In genomic region chr4:128002638-128003101, GRCm38 (mm10) we compare ENCODE assay signal across 22 mouse cellular contexts. TPM values are rescaled to one million over a fixed set of nuclear protein-coding genes. Genes with fewer than 3 reads are reported as not detected.
DNase-seq lines count a peak whose midpoint lies in the region; ATAC-seq and TF ChIP-seq lines count a peak whose summit lies in the region.
"Had no signal": no experiment of that assay in that cellular context is flagged by ENCODE, and none has a peak within 500 bp of the region (broad histone marks: within the 10 kb centered on the region; RNA-seq: fewer than 3 reads in every experiment).

No protein-coding gene starts in this region.

- no peak overlapping the region for H3K9ac ChIP-seq in heart, embryonic 15.5 days
- H3K9ac ChIP-seq in heart, adult 2 months (ENCODE audit: low read depth, low read length) = no peak overlapping the region
- H3K9ac ChIP-seq in midbrain, embryonic 16.5 days (ENCODE audit: low read depth, low read length) = no peak overlapping the region
- no peak overlapping the region for H3K9ac ChIP-seq in midbrain, embryonic 13.5 days (replicated peaks)
- H3K9ac ChIP-seq: intestine, embryonic 15.5 days; liver, embryonic 12.5 days; lung, embryonic 15.5 days had no signal

- peak; percentile 42 to 56 for DNase-seq in cerebellum, postnatal 10 days
- DNase-seq in cerebellum, postnatal 4 days (ENCODE audit: low spot score in 2 of 2) = no peak
- DNase-seq in heart, adult 2 months = no peak
- DNase-seq in left cerebral cortex, adult 9 months (ENCODE audit: low spot score in 2 of 2) = peak; percentile 47 to 50
- DNase-seq in lung, postnatal 10 days = no peak
- DNase-seq: cerebellum, adult 11 months; embryo, embryonic 11 days had no signal

- H3K79me2 ChIP-seq in heart, adult 2 months (replicated peaks; ENCODE audit: control insufficient read depth, insufficient read depth, low read length) = no peaks in the 10 kb centered on the region

- H3K4me2 ChIP-seq in heart, embryonic 15.5 days = no peak overlapping the region
- H3K4me2 ChIP-seq in midbrain, embryonic 16.5 days (ENCODE audit: low read length) = no peak overlapping the region
- H3K4me2 ChIP-seq in midbrain, embryonic 13.5 days (replicated peaks) = no peak overlapping the region
- H3K4me2 ChIP-seq: intestine, embryonic 15.5 days; liver, embryonic 12.5 days; lung, embryonic 15.5 days had no signal

- H3K27ac ChIP-seq in heart, embryonic 15.5 days = no peak overlapping the region
- H3K27ac ChIP-seq in heart, adult 2 months = no peak overlapping the region
- H3K27ac ChIP-seq in midbrain, embryonic 16.5 days (ENCODE audit: low read length) = no peak overlapping the region
- no peak overlapping the region for H3K27ac ChIP-seq in midbrain, embryonic 13.5 days
- H3K27ac ChIP-seq: intestine, embryonic 15.5 days; limb, embryonic 10.5 days; liver, embryonic 12.5 days; lung, embryonic 15.5 days had no signal

- no peaks in the 10 kb centered on the region for H3K9me3 ChIP-seq in heart, embryonic 15.5 days (replicated peaks)
- no peaks in the 10 kb centered on the region for H3K9me3 ChIP-seq in midbrain, embryonic 16.5 days (replicated peaks; ENCODE audit: control insufficient read depth, low read length, poor library complexity, severe bottlenecking)
- no peaks in the 10 kb centered on the region for H3K9me3 ChIP-seq in midbrain, embryonic 13.5 days
- H3K9me3 ChIP-seq: intestine, embryonic 15.5 days; limb, embryonic 10.5 days; liver, embryonic 12.5 days; lung, embryonic 15.5 days had no signal

- H3K4me3 ChIP-seq in heart, embryonic 15.5 days = no peak overlapping the region
- H3K4me3 ChIP-seq in heart, adult 2 months = no peak overlapping the region
- H3K4me3 ChIP-seq in midbrain, embryonic 16.5 days (ENCODE audit: low read depth, low read length) = no peak overlapping the region
- H3K4me3 ChIP-seq in midbrain, embryonic 13.5 days (replicated peaks) = no peak overlapping the region
- H3K4me3 ChIP-seq: intestine, embryonic 15.5 days; layer of hippocampus, adult 2 months; limb, embryonic 10.5 days; liver, embryonic 12.5 days; lung, embryonic 15.5 days had no signal

- intact Hi-C loops in heart, adult 2 months (cut with DNase I) = no loop called here

- TF ChIP-seq POLR2A in heart, adult 2 months (IDR thresholded peaks at IDR 0.05; ENCODE audit: insufficient read depth, low read depth, low read length) = no peak

- no peaks in the 10 kb centered on the region for H3K36me3 ChIP-seq in heart, embryonic 15.5 days
- no peaks in the 10 kb centered on the region for H3K36me3 ChIP-seq in heart, adult 2 months (ENCODE audit: control insufficient read depth, insufficient read depth, low read length)
- H3K36me3 ChIP-seq in midbrain, embryonic 16.5 days (ENCODE audit: control insufficient read depth, insufficient read depth, low read length) = no peaks in the 10 kb centered on the region
- H3K36me3 ChIP-seq in midbrain, embryonic 13.5 days = no peaks in the 10 kb centered on the region
- H3K36me3 ChIP-seq: intestine, embryonic 15.5 days; limb, embryonic 10.5 days; liver, embryonic 12.5 days; lung, embryonic 15.5 days had no signal

- TF ChIP-seq CTCF in heart, adult 2 months (IDR thresholded peaks at IDR 0.05) = no peak

- WGBS in heart, embryonic 15.5 days = 44% methylated on average over 4 of the region's 4 CpGs
- WGBS in heart, adult 2 months = 36% methylated on average over 4 of the region's 4 CpGs
- 74% methylated on average over 4 of the region's 4 CpGs for WGBS in midbrain, embryonic 16.5 days
- WGBS in midbrain, embryonic 13.5 days = 76% methylated on average over 4 of the region's 4 CpGs

- ATAC-seq in heart, embryonic 15.5 days (replicated peaks; ENCODE audit: insufficient number of reproducible peaks, insufficient read depth, low FRiP score, low read depth) = 0 out of 2 replicates have a peak, but pooled peaks have one; percentile 31
- 0 out of 2 replicates have a peak, but pooled peaks have one; percentile 56 for ATAC-seq in midbrain, embryonic 16.5 days
- no peak for ATAC-seq in midbrain, embryonic 13.5 days
- ATAC-seq: activated CD4-positive, CD25-positive, alpha-beta regulatory T cell, adult 4 months; intestine, embryonic 15.5 days; liver, embryonic 12.5 days had no signal

- H3K4me1 ChIP-seq in heart, embryonic 15.5 days (replicated peaks) = no peaks in the 10 kb centered on the region
- H3K4me1 ChIP-seq in heart, adult 2 months (ENCODE audit: control insufficient read depth, insufficient read depth, low read length) = peaks cover 1% of the 10 kb centered on the region; the same call in 1 of the 2 replicates
- no peaks in the 10 kb centered on the region for H3K4me1 ChIP-seq in midbrain, embryonic 16.5 days (ENCODE audit: control insufficient read depth, insufficient read depth, low read length)
- 0 out of 2 replicates have a peak, but pooled peaks cover 3% of the 10 kb centered on the region for H3K4me1 ChIP-seq in midbrain, embryonic 13.5 days (replicated peaks)
- H3K4me1 ChIP-seq: intestine, embryonic 15.5 days; limb, embryonic 10.5 days; liver, embryonic 12.5 days; lung, embryonic 15.5 days had no signal

- H3K27me3 ChIP-seq in heart, embryonic 15.5 days = no peaks in the 10 kb centered on the region
- no peaks in the 10 kb centered on the region for H3K27me3 ChIP-seq in heart, adult 2 months (ENCODE audit: control insufficient read depth, insufficient read depth, low read length)
- no peaks in the 10 kb centered on the region for H3K27me3 ChIP-seq in midbrain, embryonic 16.5 days (ENCODE audit: control insufficient read depth, insufficient read depth, low read depth, low read length)
- H3K27me3 ChIP-seq in midbrain, embryonic 13.5 days = no peaks in the 10 kb centered on the region
- H3K27me3 ChIP-seq: intestine, embryonic 15.5 days; liver, embryonic 12.5 days; lung, embryonic 15.5 days had no signal

- TF ChIP-seq EP300 in heart, adult 2 months (IDR thresholded peaks at IDR 0.05; ENCODE audit: insufficient read depth, low read depth, low read length) = no peak

RNA-seq across cellular contexts. Expression of gene Csmd2, which starts 15.0 kb away (rescaled TPM):
- polyA plus RNA-seq in heart, embryonic 15.5 days (2015; fragmentation: Nextera tagmentation; extraction: Ambion mirVana) = 0.06 and 0.37 TPM in 2 replicates
- not detected for total RNA-seq in heart, adult 2 months (2021)
- polyA plus RNA-seq in heart, adult 2 months (2012; rRNA removed) = under 0.01 TPM in 1 of 2 replicates, not detected in the other
- 13.7 TPM in 2 replicates for polyA plus RNA-seq in midbrain, embryonic 16.5 days (2015; fragmentation: Nextera tagmentation; extraction: Ambion mirVana)
- polyA plus RNA-seq in midbrain, embryonic 13.5 days (2015; fragmentation: Nextera tagmentation; extraction: Ambion mirVana) = 7.7 and 9.2 TPM in 2 replicates
- total RNA-seq: granulocyte monocyte progenitor cell, adult 5-6 weeks; megakaryocyte-erythroid progenitor cell, adult 5-6 weeks had no signal
- polyA plus RNA-seq: kidney, embryonic 16.5 days; urinary bladder, adult 2 months had no signal

RNA-seq across cellular contexts. Expression of gene CK137956, which starts 31.9 kb away (rescaled TPM):
- not detected in 2 replicates for polyA plus RNA-seq in heart, embryonic 15.5 days (2015; fragmentation: Nextera tagmentation; extraction: Ambion mirVana)
- not detected for total RNA-seq in heart, adult 2 months (2021)
- not detected in 2 replicates for polyA plus RNA-seq in heart, adult 2 months (2012; rRNA removed)
- 1.3 and 1.9 TPM in 2 replicates for polyA plus RNA-seq in midbrain, embryonic 16.5 days (2015; fragmentation: Nextera tagmentation; extraction: Ambion mirVana)
- polyA plus RNA-seq in midbrain, embryonic 13.5 days (2015; fragmentation: Nextera tagmentation; extraction: Ambion mirVana) = 0.46 and 0.55 TPM in 2 replicates
- total RNA-seq: adrenal gland, postnatal 4 days; granulocyte monocyte progenitor cell, adult 5-6 weeks; megakaryocyte-erythroid progenitor cell, adult 5-6 weeks had no signal
- polyA plus RNA-seq: activated CD4-positive, CD25-positive, alpha-beta regulatory T cell, adult 4 months; heart, postnatal 0 days; intestine, embryonic 15.5 days; kidney, embryonic 16.5 days; limb, embryonic 10.5 days; liver, embryonic 12.5 days; lung, embryonic 15.5 days; urinary bladder, adult 2 months had no signal

Comparison
In these comparisons a context has a peak if more than half of its experiments do, and no peak if none do; other contexts are left out.
1. DNase-seq: peak in cerebellum, postnatal 10 days (2 of 2) and left cerebral cortex, adult 9 months (2 of 2); none in cerebellum, postnatal 4 days (0 of 2), heart, adult 2 months (0 of 2) and lung, postnatal 10 days (single experiment).